Mouse (Mus musculus) gastrocnemius, postnatal 25 days (tissue): ENCODE results near the gene Layn. TPM values are rescaled to one million over a fixed set of nuclear protein-coding genes. Genes with fewer than 3 reads are reported as not detected.

ENCODE experiments used
- DNase-seq: peaks from one replicate; pipeline ENCODE4 v3.0.0; 2022
- microRNA-seq, 2 experiments: library from miRNA; unstranded; fragments of <30 nt; microRNA quantifications; one replicate each; pipeline ENCODE4 v1.2.0; 2021; ENCODE audit warnings: borderline replicate concordance in 2 of 2
- total RNA-seq, 2 experiments: library from RNA; stranded (reverse); gene quantifications; 1 replicate in 1 of 2; 2 replicates in 1 of 2; pipeline ENCODE4 v1.2.3; 2021

Gene Layn
- total RNA-seq, 2 experiments from 2014 or later: 0.64 to 2.8 TPM

- DNase-seq: no peak
Measured at GRCm38 (mm10) chr9:51032785-51033529, 43.9 kb downstream of the Layn start.

- DNase-seq: no peak
Measured at GRCm38 (mm10) chr9:51032291-51032690, 44.6 kb downstream of the Layn start.

GRCm38 (mm10) chr9:51031603-51032002, 45.3 kb downstream of the Layn start:
- DNase-seq: no peak

- DNase-seq: no peak
Measured at GRCm38 (mm10) chr9:51030147-51030546, 46.7 kb downstream of the Layn start.

GRCm38 (mm10) chr9:51026952-51027351, 49.9 kb downstream of the Layn start:
- DNase-seq: no peak

- DNase-seq: no peak
Measured at GRCm38 (mm10) chr9:51021123-51021795, 55.6 kb downstream of the Layn start.

- DNase-seq: no peak
Measured at GRCm38 (mm10) chr9:51020351-51020750, 56.5 kb downstream of the Layn start.

- no peak for DNase-seq
Measured at GRCm38 (mm10) chr9:51019670-51020069, 57.2 kb downstream of the Layn start.

- no peak for DNase-seq
Measured at GRCm38 (mm10) chr9:51015732-51016131, 61.2 kb downstream of the Layn start.

- DNase-seq: no peak
Measured at GRCm38 (mm10) chr9:51013644-51014043, 63.2 kb downstream of the Layn start.

GRCm38 (mm10) chr9:51009656-51009950, 67.3 kb downstream of the Layn start:
- DNase-seq: no peak

- peak; percentile 97 for DNase-seq
Measured at GRCm38 (mm10) chr9:51008841-51009655, 67.8 kb downstream of the Layn start, which contains the start of gene Sik2. TSS of gene Sik2 (minus strand) at chr9:51009073.

- DNase-seq: peak; percentile 5
Measured at GRCm38 (mm10) chr9:51008068-51008840, 68.6 kb downstream of the Layn start.

- no peak for DNase-seq
Measured at GRCm38 (mm10) chr9:51007726-51008067, 69.2 kb downstream of the Layn start.

- DNase-seq: peak; percentile 13
Measured at GRCm38 (mm10) chr9:51006846-51007245, 70.0 kb downstream of the Layn start.

Small RNA genes within 50 kb of the gene (microRNA-seq; reads per million reads assigned to microRNA genes)
- gene Mir34b (2.2 to 2.4 reads per million in 2 experiments), gene Mir34c (92.6 to 111 reads per million in 2 experiments)

Other genes with a start within 250 kb of the Layn start
- 1 to 10 TPM; 5.0 to 7.9 TPM for gene Ppp2r1b, start 231.8 kb downstream of the Layn start, total RNA-seq
- 10 to 100 TPM; 15.7 to 30.7 TPM for gene Sik2, start 68.0 kb downstream of the Layn start, total RNA-seq
- gene Btg4, start 16.2 kb downstream of the Layn start, total RNA-seq: not detected
- gene 4833427G06Rik, start 25.0 kb upstream of the Layn start, total RNA-seq: not detected
- not detected for gene Gm32742, start 88.4 kb upstream of the Layn start, total RNA-seq
- under 1 TPM in 1 of 2 experiments, not detected in 1; 0.13 TPM for gene Pou2af1, start 136.6 kb upstream of the Layn start, total RNA-seq
- 1 to 10 TPM in 1 of 2 experiments, not detected in 1; 1.1 TPM for gene Colca2, start 201.5 kb upstream of the Layn start, total RNA-seq